Mouse (Mus musculus) limb, embryonic 11.5 days (tissue): ENCODE results near the gene Lefty1. TPM values are rescaled to one million over a fixed set of nuclear protein-coding genes. Genes with fewer than 3 reads are reported as not detected.

ENCODE experiments used
- ATAC-seq: fragments of 200-750 bp; cut with Nextera tagmentation; 2 replicates; pipeline ENCODE4 v1.8.0; 2017; ENCODE audit warnings: low read depth; ENCODE audit not compliant: insufficient number of reproducible peaks, low FRiP score, low TSS enrichment
- DNase-seq: peaks from one replicate; pipeline ENCODE4 v3.0.0-alpha.2; 2015; ENCODE audit warnings: low spot score
- H3K27ac ChIP-seq: fragments of 300-500 bp; sonication (generic); replicated peaks from 2 replicates; pipeline ENCODE4 v1.5.1; 2014; ENCODE audit warnings: low read depth, mild to moderate bottlenecking, low read length
- H3K27me3 ChIP-seq: fragments of 300-500 bp; sonication (generic); 2 replicates; pipeline ENCODE4 v1.6.1; 2014; ENCODE audit warnings: mild to moderate bottlenecking, low read length, mixed read lengths; ENCODE audit not compliant: control insufficient read depth, insufficient read depth
- H3K36me3 ChIP-seq: fragments of 300-500 bp; sonication (generic); 2 replicates; pipeline ENCODE4 v1.6.1; 2014; ENCODE audit warnings: mild to moderate bottlenecking, low read length, moderate library complexity, mixed read lengths; ENCODE audit not compliant: control insufficient read depth, insufficient read depth
- H3K4me1 ChIP-seq: fragments of 300-500 bp; sonication (generic); 2 replicates; pipeline ENCODE4 v1.6.1; 2014; ENCODE audit warnings: low read length, mixed read lengths; ENCODE audit not compliant: control insufficient read depth, insufficient read depth
- H3K4me2 ChIP-seq: fragments of 300-500 bp; sonication (generic); 2 replicates; pipeline ENCODE4 v1.6.1; 2014; ENCODE audit warnings: low read depth, mild to moderate bottlenecking, moderate library complexity; ENCODE audit not compliant: severe bottlenecking
- H3K4me3 ChIP-seq: fragments of 300-500 bp; sonication (generic); 2 replicates; pipeline ENCODE4 v1.5.1; 2014; ENCODE audit warnings: low read depth, low read length
- H3K9ac ChIP-seq: fragments of 300-500 bp; sonication (generic); 2 replicates; pipeline ENCODE4 v1.6.1; 2014; ENCODE audit warnings: mild to moderate bottlenecking, low read length
- H3K9me3 ChIP-seq: fragments of 300-500 bp; sonication (generic); 2 replicates; pipeline ENCODE4 v1.6.1; 2016; ENCODE audit warnings: low read length; ENCODE audit not compliant: control insufficient read depth
- WGBS: fragments of 180-500 bp; shearing (Covaris S2); extraction: QIAGEN DNeasy Blood & Tissue Kit; methylation state at CpG from one replicate; pipeline ENCODE4 v1.1.7; 2014; 5-methylcytosine and 5-hydroxymethylcytosine counted together
- polyA plus RNA-seq: library from polyadenylated mRNA; unstranded; fragments of >200 nt; fragmentation: Nextera tagmentation; extraction: Ambion mirVana; gene quantifications from 2 replicates; pipeline ENCODE4 v1.2.1, GENCODE M21; 2014

Lefty1 gene
- polyA plus RNA-seq, 1 experiment from 2014 or later: 0.12 TPM

DNA sequence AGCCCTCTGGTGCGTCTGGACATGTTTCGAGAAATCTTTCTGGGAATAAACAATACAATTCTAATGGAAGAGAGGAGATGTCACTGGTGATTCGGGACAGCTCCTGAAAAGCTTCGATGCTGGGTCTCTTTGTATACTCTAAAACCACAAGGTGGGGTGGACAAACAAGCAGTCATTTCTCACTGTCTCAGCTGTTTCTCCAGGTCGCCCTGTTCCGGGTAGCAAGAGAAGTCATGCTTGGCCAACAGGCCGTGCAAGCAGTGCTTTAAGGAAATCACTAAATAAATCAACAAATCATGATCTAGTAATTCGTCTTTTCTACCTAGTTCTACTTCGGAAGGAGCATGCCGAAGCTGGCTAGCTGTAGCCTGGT, 31.2 kb upstream of the Lefty1 start:
- H3K9ac ChIP-seq: peak overlapping the region; percentile 27; the same call in 1 of the 2 replicates
- 43% methylated on average over 10 of the region's 10 CpGs for WGBS
- no peaks in the 10 kb centered on the region for H3K27me3 ChIP-seq
- DNase-seq (no peak), ATAC-seq (no peak)
- H3K27ac ChIP-seq: no peak overlapping the region
- H3K4me1 ChIP-seq: peaks cover 6% of the 10 kb centered on the region; the same call in 1 of the 2 replicates
- no peak overlapping the region for H3K4me3 ChIP-seq
- H3K36me3 ChIP-seq: peaks cover 20% of the 10 kb centered on the region
- peak overlapping the region; percentile 30; the same call in 1 of the 2 replicates for H3K4me2 ChIP-seq
- no peaks in the 10 kb centered on the region for H3K9me3 ChIP-seq

DNA sequence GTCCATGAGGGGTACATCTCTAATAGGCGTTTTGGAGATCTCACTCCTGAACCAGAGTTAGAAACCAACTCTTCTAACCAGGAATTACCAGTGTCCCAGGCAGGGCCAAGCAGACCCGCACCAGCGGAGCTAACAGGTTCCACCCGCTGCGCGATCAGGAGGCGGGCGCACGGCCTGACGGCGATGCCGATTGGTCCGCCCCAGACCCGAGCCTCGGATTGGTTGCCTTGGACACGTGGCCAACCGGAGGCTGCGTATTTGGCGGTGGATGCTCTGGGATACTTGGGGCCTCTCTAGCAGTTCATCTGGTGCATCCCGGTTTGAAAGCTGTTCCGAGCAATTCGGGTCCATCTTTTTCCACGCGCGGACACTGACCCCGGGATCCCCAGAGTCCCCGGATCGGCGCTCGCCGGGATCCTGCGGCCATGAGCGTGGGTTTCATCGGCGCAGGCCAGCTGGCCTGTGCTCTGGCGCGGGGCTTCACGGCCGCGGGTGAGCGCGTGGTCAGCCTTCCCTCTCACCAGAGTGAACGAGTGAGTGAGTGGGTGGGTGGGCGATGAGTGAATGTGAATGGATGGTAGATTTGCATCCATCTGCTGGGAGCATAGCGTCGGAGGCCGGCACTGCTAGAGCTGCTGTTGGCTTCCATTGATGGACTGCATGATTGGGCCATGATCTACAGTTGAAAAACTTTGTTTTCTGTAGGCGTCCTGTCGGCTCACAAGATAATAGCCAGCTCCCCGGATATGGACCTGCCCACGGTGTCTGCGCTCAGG, 30.6 kb upstream of the Lefty1 start, which contains the start of gene Pycr2:
Gene Pycr2 (plus strand): TSS at position 255 of the 776 bp plus-strand sequence.
- peak within 1 kb of the TSS; percentile 75 for H3K4me3 ChIP-seq

DNA sequence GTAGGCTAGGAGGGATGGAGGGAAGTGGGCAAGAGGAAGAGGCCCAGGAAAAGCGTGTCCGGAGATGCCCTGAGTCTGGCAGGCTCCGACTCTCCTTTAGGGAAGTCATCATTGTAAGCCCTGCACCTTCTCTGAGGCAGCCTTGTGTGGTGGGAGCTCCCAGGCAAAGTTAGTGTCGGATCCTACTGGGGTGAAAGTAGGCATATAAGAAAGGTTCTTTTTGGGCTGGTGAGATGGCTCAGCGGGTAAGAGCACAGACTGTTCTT, 30.1 kb upstream of the Lefty1 start:
- Histone ChIP-seq H3K9ac (peak overlapping the region; percentile 89), H3K4me1 (peaks cover 6% of the 10 kb centered on the region; the same call in 1 of the 2 replicates), H3K27me3 (no peaks in the 10 kb centered on the region), H3K36me3 (peaks cover 20% of the 10 kb centered on the region), H3K4me2 (peak overlapping the region; percentile 65), H3K4me3 (peak overlapping the region; percentile 75), H3K9me3 (no peaks in the 10 kb centered on the region), H3K27ac (no peak overlapping the region)
- WGBS: 2% methylated on average over 5 of the region's 5 CpGs
- no peak for ATAC-seq
- no peak for DNase-seq

More for the DNA sequence above, 30.6 kb upstream of the Lefty1 start, which contains the start of gene Pycr2:
- ATAC-seq (peak; percentile 96), DNase-seq (peak; percentile 97)
- H3K27ac ChIP-seq: peak within 1 kb of the TSS; percentile 57
- peaks cover 6% of the 10 kb centered on the region; the same call in 1 of the 2 replicates for H3K4me1 ChIP-seq
- peaks cover 20% of the 10 kb centered on the region for H3K36me3 ChIP-seq
- H3K27me3 ChIP-seq: no peaks in the 10 kb centered on the region
- peak within 1 kb of the TSS; percentile 89 for H3K9ac ChIP-seq
- WGBS: under 1% methylated on average over 52 of the region's 52 CpGs
- H3K9me3 ChIP-seq: no peaks in the 10 kb centered on the region
- peak within 1 kb of the TSS; percentile 65 for H3K4me2 ChIP-seq

DNA sequence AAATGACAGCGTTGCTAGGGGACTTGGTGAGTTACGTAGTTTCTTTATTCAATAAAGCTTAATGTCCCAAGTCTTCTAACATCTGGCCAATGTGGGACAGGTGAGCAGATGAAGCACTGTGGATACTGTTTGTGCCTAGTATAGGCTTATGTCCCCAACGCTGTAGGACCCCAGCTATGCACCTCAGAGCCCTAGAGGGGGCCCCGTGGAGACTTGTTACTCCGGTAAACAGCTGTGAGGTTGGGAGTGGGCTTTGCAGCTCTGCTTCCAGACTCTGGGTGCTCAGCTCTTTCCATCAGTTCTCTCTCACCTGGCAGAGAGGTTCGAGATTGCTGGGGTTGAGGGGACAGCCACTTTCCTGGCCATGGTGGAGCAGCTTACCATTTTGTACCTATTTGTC, 29.5 kb upstream of the Lefty1 start:
- Histone ChIP-seq H3K9me3 (no peaks in the 10 kb centered on the region), H3K4me2 (peak overlapping the region; percentile 65), H3K27ac (no peak overlapping the region), H3K36me3 (peaks cover 20% of the 10 kb centered on the region), H3K4me3 (peak overlapping the region; percentile 75), H3K9ac (peak overlapping the region; percentile 45; the same call in 1 of the 2 replicates), H3K27me3 (no peaks in the 10 kb centered on the region), H3K4me1 (peaks cover 6% of the 10 kb centered on the region; the same call in 1 of the 2 replicates)
- 74% methylated on average over 6 of the region's 6 CpGs for WGBS
- ATAC-seq (no peak), DNase-seq (no peak)

DNA sequence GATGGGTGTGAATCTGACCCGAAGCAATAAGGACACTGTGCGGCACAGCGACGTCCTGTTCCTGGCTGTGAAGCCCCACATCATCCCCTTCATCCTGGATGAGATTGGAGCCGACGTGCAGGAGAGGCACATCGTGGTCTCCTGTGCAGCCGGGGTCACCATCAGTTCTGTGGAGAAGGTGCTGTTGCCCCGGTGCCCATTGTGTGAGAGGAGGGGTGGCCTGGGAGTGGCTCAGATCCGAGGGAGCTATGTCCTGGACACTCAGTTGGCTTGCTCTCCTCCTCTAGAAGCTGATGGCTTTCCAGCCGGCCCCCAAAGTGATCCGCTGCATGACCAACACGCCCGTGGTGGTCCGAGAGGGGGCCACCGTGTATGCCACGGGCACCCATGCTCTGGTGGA, 28.9 kb upstream of the Lefty1 start:
- no peaks in the 10 kb centered on the region for H3K27me3 ChIP-seq
- 94% methylated on average over 17 of the region's 17 CpGs for WGBS
- no peak overlapping the region for H3K27ac ChIP-seq
- peak overlapping the region; percentile 75; the same call in 1 of the 2 replicates for H3K4me3 ChIP-seq
- H3K9me3 ChIP-seq: no peaks in the 10 kb centered on the region
- ATAC-seq: no peak
- peaks cover 6% of the 10 kb centered on the region; the same call in 1 of the 2 replicates for H3K4me1 ChIP-seq
- H3K36me3 ChIP-seq: peaks cover 20% of the 10 kb centered on the region
- H3K4me2 ChIP-seq: no peak overlapping the region; the same call in 1 of the 2 replicates
- H3K9ac ChIP-seq: no peak overlapping the region
- no peak for DNase-seq

DNA sequence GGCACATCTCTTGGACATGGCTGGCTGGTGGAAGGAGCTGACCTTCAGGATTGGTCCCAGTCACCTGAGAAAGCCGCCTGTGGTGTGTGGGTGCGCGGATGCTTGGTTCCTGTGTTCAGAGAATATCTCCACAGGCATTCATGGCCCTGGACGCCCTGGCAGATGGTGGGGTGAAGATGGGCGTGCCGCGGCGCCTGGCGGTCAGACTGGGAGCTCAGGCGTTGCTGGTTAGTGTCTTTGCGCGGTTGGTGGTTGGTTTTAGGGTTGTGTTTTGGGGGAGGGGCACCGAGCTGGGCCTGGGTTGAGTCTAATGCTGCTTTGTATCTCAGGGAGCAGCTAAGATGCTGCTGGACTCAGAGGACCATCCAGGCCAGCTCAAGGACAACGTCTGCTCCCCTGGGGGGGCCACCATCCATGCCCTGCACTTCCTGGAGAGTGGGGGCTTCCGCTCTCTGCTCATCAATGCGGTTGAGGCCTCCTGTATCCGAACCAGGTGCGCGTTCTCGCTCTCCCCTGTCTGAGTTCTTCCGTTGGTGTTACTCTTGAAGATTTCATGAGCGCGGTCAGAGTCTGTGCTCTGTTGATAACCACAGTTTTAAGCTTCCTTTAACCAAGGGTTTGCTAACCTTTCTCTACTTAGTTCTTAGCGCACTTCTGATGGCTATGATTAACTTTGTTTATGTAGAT, 28.2 kb upstream of the Lefty1 start:
- Histone ChIP-seq H3K9me3 (no peaks in the 10 kb centered on the region), H3K27me3 (no peaks in the 10 kb centered on the region), H3K36me3 (peaks cover 20% of the 10 kb centered on the region), H3K9ac (no peak overlapping the region), H3K4me2 (peak overlapping the region; percentile 17; the same call in 1 of the 2 replicates), H3K27ac (no peak overlapping the region), H3K4me3 (no peak overlapping the region), H3K4me1 (peaks cover 9% of the 10 kb centered on the region)
- WGBS: 93% methylated on average over 24 of the region's 24 CpGs
- no peak for ATAC-seq
- no peak for DNase-seq

DNA sequence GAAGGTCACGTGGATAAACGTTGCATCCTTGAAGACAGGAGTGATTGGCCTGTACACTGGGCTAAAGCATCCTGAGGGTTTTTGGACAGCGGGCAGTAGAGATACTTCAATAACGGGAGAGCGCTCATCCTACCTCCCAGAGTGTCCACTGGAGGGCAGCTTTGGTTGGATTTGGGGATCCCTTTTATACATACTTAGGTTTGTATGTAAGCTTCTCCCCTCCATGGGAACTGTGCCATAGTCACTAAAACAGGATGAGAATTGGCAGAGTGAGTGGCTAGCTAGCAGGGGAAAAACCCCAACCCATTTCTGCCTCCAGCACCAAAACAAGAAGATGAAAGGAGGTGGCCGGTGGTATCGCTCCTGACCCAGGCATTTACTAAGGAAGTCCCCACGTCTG, 23.7 kb upstream of the Lefty1 start:
- Histone ChIP-seq H3K4me1 (peaks cover 6% of the 10 kb centered on the region), H3K4me3 (no peak overlapping the region), H3K27me3 (no peaks in the 10 kb centered on the region), H3K27ac (no peak overlapping the region), H3K4me2 (no peak overlapping the region), H3K36me3 (peaks cover 17% of the 10 kb centered on the region), H3K9ac (no peak overlapping the region), H3K9me3 (no peaks in the 10 kb centered on the region)
- WGBS: 55% methylated on average over 8 of the region's 8 CpGs
- ATAC-seq (no peak), DNase-seq (no peak)

DNA sequence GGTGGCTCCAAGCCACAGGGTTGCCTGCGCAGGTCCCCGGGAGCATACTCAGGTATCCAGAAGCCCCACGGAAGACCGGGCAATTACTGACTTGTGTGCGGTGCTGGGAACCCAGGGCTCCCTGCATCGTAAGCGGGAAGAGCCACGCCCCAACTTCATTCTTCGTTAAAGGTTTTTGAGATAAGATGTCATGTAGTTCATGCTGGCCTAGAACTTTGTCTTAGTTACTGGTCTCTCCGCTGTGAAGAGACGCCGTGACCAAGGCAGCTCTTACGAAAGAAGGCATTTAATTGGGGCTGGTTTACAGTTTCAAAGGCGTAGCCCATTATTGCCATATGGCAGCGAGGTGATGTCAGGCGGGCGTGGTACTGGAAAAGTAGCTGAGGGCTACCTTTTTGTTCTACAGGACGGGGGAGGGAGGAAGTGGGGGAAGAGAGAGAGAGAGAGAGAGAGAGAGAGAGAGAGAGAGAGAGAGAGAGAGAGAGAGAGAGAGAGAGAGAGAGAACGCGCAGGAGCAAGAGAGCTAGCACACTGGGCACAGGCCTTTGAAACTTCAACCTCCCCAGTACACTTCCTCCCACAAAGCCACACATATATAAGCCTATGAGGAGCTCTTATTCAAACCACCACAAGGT, 23.1 kb upstream of the Lefty1 start:
- Histone ChIP-seq H3K27me3 (no peaks in the 10 kb centered on the region), H3K36me3 (peaks cover 11% of the 10 kb centered on the region), H3K9ac (no peak overlapping the region), H3K9me3 (no peaks in the 10 kb centered on the region), H3K4me2 (peak overlapping the region; percentile 22; the same call in 1 of the 2 replicates), H3K4me3 (no peak overlapping the region), H3K4me1 (peaks cover 6% of the 10 kb centered on the region), H3K27ac (no peak overlapping the region)
- DNase-seq (peak; percentile 49), ATAC-seq (no peak)
- WGBS: 33% methylated on average over 19 of the region's 20 CpGs
